Mouse (Mus musculus) liver, adult (tissue): Measurements from ENCODE around the gene Cep112.

ENCODE experiments used
- GATA4 ChIP-seq: IDR thresholded peaks from 2 replicates; pipeline ENCODE4 v1.6.1; 2014; ENCODE audit warnings: mild to moderate bottlenecking, low read length; ENCODE audit not compliant: insufficient replicate concordance

Cep112 gene

GRCm38 (mm10) chr11:108527725-108528363, 102.9 kb downstream of the Cep112 start:
- no peak for TF ChIP-seq GATA4

GRCm38 (mm10) chr11:108532901-108533300, 107.9 kb downstream of the Cep112 start:
- no peak for TF ChIP-seq GATA4

GRCm38 (mm10) chr11:108534014-108534413, 109.0 kb downstream of the Cep112 start:
- TF ChIP-seq GATA4: no peak

GRCm38 (mm10) chr11:108552997-108553622, 128.1 kb downstream of the Cep112 start:
- no peak for TF ChIP-seq GATA4

- TF ChIP-seq GATA4: no peak
These were observed 128.9 kb downstream of the Cep112 start for GRCm38 (mm10) chr11:108553881-108554280.

GRCm38 (mm10) chr11:108558544-108558943, 133.6 kb downstream of the Cep112 start:
- TF ChIP-seq GATA4: no peak

- TF ChIP-seq GATA4: no peak
These were observed 134.5 kb downstream of the Cep112 start for GRCm38 (mm10) chr11:108559506-108559905.

- TF ChIP-seq GATA4: no peak
These were observed 137.1 kb downstream of the Cep112 start for GRCm38 (mm10) chr11:108562076-108562475.

GRCm38 (mm10) chr11:108586551-108587184, 161.7 kb downstream of the Cep112 start:
- no peak for TF ChIP-seq GATA4

- TF ChIP-seq GATA4: no peak
These were observed 168.4 kb downstream of the Cep112 start for GRCm38 (mm10) chr11:108593207-108593958.

GRCm38 (mm10) chr11:108593959-108594579, 169.1 kb downstream of the Cep112 start:
- TF ChIP-seq GATA4: no peak

- no peak for TF ChIP-seq GATA4
These were observed 180.3 kb downstream of the Cep112 start for GRCm38 (mm10) chr11:108605301-108605700.

GRCm38 (mm10) chr11:108606036-108606435, 181.0 kb downstream of the Cep112 start:
- no peak for TF ChIP-seq GATA4

- no peak for TF ChIP-seq GATA4
These were observed 181.8 kb downstream of the Cep112 start for GRCm38 (mm10) chr11:108606836-108607235.
